Mouse (Mus musculus) WW6 (cell line): ENCODE results near the gene Ppfibp2.

Source experiments
- DNase-seq: peaks from one replicate; pipeline ENCODE4 v3.0.0-alpha.2; 2013; ENCODE audit warnings: low read depth, low spot score

Gene Ppfibp2

DNA sequence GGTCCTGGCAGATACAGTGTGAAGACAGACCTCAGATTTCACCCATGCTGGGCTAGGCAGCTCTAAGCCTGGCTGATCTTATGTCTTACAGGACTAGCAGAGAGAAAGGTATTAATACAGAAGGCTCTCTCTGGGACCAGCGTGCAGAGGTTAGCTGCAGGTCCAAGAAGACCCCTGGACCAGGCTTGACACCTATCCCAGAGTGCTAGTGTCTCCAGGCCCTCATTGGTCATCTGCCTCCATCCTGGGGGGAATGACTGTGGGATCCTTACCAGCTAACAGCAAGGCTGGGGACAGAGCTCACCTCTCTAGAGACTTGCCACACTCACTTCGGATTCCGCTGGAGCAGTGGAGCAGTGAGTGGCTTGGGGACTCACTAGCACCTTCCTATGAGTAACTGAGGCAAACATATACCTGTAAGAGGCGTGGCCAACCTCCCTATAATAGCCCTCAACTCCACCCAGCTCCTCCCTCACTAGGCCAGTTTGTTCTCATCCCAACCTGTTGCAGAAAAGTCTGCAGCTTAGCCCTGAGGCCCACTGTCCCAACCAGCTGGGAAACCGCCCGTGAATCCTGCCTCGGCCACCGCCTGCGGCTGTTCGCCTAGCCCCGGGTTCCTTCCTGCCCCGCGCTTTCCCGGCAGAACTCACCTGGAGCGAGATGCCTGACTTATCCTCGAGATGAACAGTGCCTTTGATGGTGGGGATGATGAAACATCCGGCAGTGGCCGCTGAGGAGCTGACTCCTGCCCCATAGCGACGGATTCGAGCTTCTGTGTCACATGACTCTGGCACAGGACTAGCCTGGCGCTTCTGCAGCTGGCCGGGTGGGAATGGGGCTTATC lies 162.5 kb downstream of the Ppfibp2 start, which contains the start of gene Cyb5r2:
TSS of gene Cyb5r2 (minus strand) at position 725 of the 844 bp plus-strand sequence.
- no peak for DNase-seq

DNA sequence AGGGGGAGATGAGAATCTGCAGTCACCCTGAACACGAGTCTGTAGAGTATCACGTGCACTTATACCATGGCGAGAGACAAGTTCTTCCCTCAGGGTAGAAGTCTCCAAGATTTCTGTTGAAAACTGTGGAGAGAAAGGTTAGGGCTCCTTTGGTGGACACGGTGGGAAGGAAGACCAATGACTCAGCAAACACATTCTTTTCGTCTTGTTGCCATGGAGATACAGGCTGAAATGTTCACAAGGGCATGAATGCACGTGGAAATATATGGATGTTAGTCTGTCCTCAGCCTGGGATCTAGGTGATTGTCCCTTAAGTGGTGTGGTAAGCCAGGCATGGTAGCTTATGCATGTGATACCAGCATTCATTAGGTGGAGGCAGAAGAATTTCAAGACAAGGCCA lies 175.8 kb downstream of the Ppfibp2 start:
- no peak for DNase-seq

DNA sequence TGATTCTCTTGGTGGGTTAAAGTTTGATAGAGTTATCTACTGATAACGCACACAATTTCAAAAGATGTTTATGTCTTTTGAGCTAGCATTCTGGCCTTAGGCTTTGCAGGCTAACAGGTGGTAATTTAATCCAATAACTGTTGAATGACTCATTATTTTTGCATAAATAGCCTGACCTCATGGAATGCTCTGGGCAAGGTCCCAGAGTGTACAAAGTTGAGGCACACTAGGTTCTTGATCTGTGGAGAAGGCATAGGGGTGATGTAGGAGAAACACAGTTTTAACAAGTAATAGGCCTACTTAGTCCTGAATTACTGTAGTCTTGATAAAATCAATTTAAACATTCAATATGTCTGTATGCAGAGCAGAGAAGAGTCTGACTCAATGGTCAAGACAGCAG lies 183.2 kb downstream of the Ppfibp2 start:
- no peak for DNase-seq

DNA sequence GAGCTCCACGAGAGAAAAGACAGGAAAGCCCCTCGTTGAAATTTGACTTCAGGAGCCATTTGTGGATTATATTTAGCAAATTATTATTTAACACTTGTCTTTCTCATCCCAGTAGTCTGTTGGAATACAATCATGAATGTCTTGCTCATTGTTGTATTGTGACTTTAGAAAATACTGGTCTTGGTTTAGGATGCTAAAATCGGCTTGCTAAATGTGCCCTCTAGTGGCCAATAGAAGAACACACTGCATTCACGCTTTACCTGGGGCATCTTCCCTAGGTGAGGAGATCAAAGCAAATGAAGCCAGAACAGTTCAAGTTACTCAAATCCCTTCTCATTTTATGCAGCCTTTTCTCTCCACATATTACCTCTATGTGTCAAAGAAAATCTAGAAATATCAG lies 184.6 kb downstream of the Ppfibp2 start:
- no peak for DNase-seq

DNA sequence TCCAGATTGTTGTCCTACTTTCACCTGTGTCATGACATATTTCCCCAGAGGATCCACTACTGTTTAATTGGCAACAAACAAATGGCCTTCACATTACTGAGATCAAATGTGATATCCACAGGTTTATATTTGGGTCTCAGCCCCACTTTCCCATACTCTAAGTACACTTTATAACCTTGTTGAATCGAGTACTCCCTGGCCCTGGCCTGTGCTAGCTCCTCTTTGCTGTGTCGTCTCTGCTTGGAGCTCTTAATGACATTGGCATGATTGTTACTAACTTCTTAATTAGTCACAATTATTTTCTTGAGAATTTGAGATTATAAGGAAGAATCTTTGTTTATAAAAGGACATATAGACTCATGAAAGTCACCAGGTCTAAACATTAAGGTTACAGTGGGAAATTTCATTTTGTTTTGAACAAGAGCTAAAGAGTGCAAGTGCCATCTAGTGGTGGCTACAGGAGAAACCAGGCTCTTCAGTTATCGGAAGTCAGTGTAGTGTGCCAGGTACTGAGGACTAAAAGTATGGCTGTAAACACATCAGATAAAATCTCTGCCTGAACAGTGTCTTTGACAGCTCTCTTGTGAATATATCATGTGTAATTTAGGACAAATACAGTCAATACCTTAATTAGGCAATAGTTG lies 193.1 kb downstream of the Ppfibp2 start:
- DNase-seq: no peak

DNA sequence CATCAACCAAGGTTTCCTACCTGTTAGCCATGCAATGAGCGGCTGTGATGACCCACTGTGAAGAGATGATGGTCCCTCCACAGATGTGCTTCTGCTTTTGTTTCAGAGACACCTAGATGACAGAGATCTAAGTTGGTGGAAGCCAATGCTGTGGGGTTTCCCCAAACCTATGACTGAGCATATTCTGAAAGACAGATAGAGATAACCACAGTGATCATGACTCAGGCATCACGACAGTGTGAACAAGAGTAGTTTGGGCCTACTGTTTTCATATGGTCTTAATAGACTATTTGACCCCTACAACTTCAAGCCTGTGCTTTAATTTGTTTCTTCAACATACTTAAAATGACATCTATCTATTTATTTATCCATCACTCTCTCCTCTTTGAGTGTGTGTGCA lies 201.5 kb downstream of the Ppfibp2 start:
- no peak for DNase-seq
